Mouse (Mus musculus): ENCODE measurements around the gene Pdzk1. TPM values are rescaled to one million over a fixed set of nuclear protein-coding genes. Genes with fewer than 3 reads are reported as not detected.
A peak's percentile ranks its signal among the peaks of the same experiment; 100 is the strongest.

Pdzk1 gene
- total and polyA plus RNA-seq, 3 experiments, result 0.18 to 0.27 TPM; not detected in 1

GRCm38 (mm10) chr3:96852561-96852960 is 23.5 kb downstream of the Pdzk1 start:
- DNase-seq (ENCODE audit: low read depth, low spot score), result peak; percentile 34

GRCm38 (mm10) chr3:96854376-96854775 is 25.3 kb downstream of the Pdzk1 start:
- DNase-seq (ENCODE audit: low read depth, low spot score), result no peak
- TF ChIP-seq MEF2A (IDR thresholded peaks at IDR 0.05; ENCODE audit: extremely low read depth, insufficient replicate concordance, low read depth, low read length, poor library complexity, severe bottlenecking), result no peak
- TF ChIP-seq KAT2A (conservative IDR thresholded peaks at IDR 0.05; ENCODE audit: low read depth, low read length), result no peak
- no peak for TF ChIP-seq ELF1 (IDR thresholded peaks at IDR 0.05; ENCODE audit: low read depth, low read length)
- TF ChIP-seq ETS1 (IDR thresholded peaks at IDR 0.05; ENCODE audit: low read depth, low read length), result no peak
- no peak for TF ChIP-seq RCOR1 (IDR thresholded peaks at IDR 0.05; ENCODE audit: low read depth, low read length)
- TF ChIP-seq ZNF384 (IDR thresholded peaks at IDR 0.05; ENCODE audit: low read depth, low read length), result no peak
- no peak for TF ChIP-seq SMC3 (IDR thresholded peaks at IDR 0.05; ENCODE audit: low read depth, low read length)
- TF ChIP-seq CTCF (IDR thresholded peaks at IDR 0.05 in 2 of 3, conservative IDR thresholded peaks at IDR 0.05 in 1 of 3; ENCODE audit: control insufficient read depth in 1 of 3, insufficient read depth in 1 of 3, low read depth in 2 of 3, low read length in 3 of 3, poor library complexity in 1 of 3, severe bottlenecking in 1 of 3), result no peak
- TF ChIP-seq JUND (IDR thresholded peaks at IDR 0.05; ENCODE audit: low read depth, low read length), result no peak
- no peak for TF ChIP-seq MYB (IDR thresholded peaks at IDR 0.05; ENCODE audit: low read depth, low read length)
- TF ChIP-seq TBP (IDR thresholded peaks at IDR 0.05; ENCODE audit: low read depth, low read length), result no peak
- no peak for TF ChIP-seq TCF12 (IDR thresholded peaks at IDR 0.05; ENCODE audit: low read depth, low read length)
- TF ChIP-seq MXI1 (IDR thresholded peaks at IDR 0.05; ENCODE audit: low read depth, low read length), result no peak
- TF ChIP-seq MYC (IDR thresholded peaks at IDR 0.05; ENCODE audit: low read depth, low read length), result no peak
- no peaks in the 10 kb centered on the region for H3K9me3 ChIP-seq (replicated peaks; ENCODE audit: insufficient read depth, low read length)
- H3K79me2 ChIP-seq (ENCODE audit: control insufficient read depth, insufficient read depth, low read length, poor library complexity), result no peaks in the 10 kb centered on the region
- 0 out of 4 replicates have a peak, but pooled peaks cover 0 to 4% of the 10 kb centered on the region in 2 experiments for H3K4me1 ChIP-seq (ENCODE audit: control insufficient read depth in 1 of 2, insufficient read depth in 2 of 2, low read length in 2 of 2)
- no peak overlapping the region for H3K4me3 ChIP-seq (ENCODE audit: control insufficient read depth in 1 of 2, insufficient read depth in 1 of 2, low read depth in 2 of 2, low read length in 2 of 2)
- no peaks in the 10 kb centered on the region for H3K36me3 ChIP-seq (ENCODE audit: control insufficient read depth in 1 of 2, insufficient read depth in 2 of 2, low read length in 2 of 2)
- H3K27ac ChIP-seq (ENCODE audit: control insufficient read depth, low read depth, low read length), result no peak overlapping the region
- peaks cover 0 to 3% of the 10 kb centered on the region in 2 experiments; a peak in 1 of 4 replicates for H3K27me3 ChIP-seq (ENCODE audit: control insufficient read depth in 1 of 2, insufficient read depth in 2 of 2, low read length in 2 of 2)
- H3K9ac ChIP-seq (ENCODE audit: control insufficient read depth, low read depth, low read length, poor library complexity, severe bottlenecking), result no peak overlapping the region

More at GRCm38 (mm10) chr3:96852561-96852960, 23.5 kb downstream of the Pdzk1 start:
- Histone ChIP-seq H3K9ac (ENCODE audit: control insufficient read depth, low read depth, low read length, poor library complexity, severe bottlenecking) (no peak overlapping the region), H3K36me3 (ENCODE audit: control insufficient read depth in 1 of 2, insufficient read depth in 2 of 2, low read length in 2 of 2) (no peaks in the 10 kb centered on the region), H3K27ac (ENCODE audit: control insufficient read depth, low read depth, low read length) (no peak overlapping the region), H3K4me3 (ENCODE audit: control insufficient read depth in 1 of 2, insufficient read depth in 1 of 2, low read depth in 2 of 2, low read length in 2 of 2) (no peak overlapping the region), H3K9me3 (replicated peaks; ENCODE audit: insufficient read depth, low read length) (no peaks in the 10 kb centered on the region), H3K27me3 (ENCODE audit: control insufficient read depth in 1 of 2, insufficient read depth in 2 of 2, low read length in 2 of 2) (peaks cover 0 to 3% of the 10 kb centered on the region in 2 experiments; a peak in 1 of 4 replicates), H3K79me2 (ENCODE audit: control insufficient read depth, insufficient read depth, low read length, poor library complexity) (no peaks in the 10 kb centered on the region), H3K4me1 (ENCODE audit: control insufficient read depth in 1 of 2, insufficient read depth in 2 of 2, low read length in 2 of 2) (0 out of 4 replicates have a peak, but pooled peaks cover 0 to 4% of the 10 kb centered on the region in 2 experiments)
- peak; percentile 51; the same call in 1 of the 2 replicates for TF ChIP-seq USF1 (IDR thresholded peaks at IDR 0.05; ENCODE audit: low read depth, low read length)
- no peak for TF ChIP-seq MYB (IDR thresholded peaks at IDR 0.05; ENCODE audit: low read depth, low read length)
